Mouse (Mus musculus): ENCODE data around the gene Lcn3. TPM values are rescaled to one million over a fixed set of nuclear protein-coding genes. Genes with fewer than 3 reads are reported as not detected.
"Not testable (repeated sequence)": the region's sequence is repeated elsewhere in the genome, so short reads cannot be mapped to it uniquely, and the experiment has no call there.

Gene Lcn3
- total RNA-seq (2021), result not detected
- long read RNA-seq, experiment 1, result 0 reads
- long read RNA-seq, experiment 2, result 0 reads

DNA sequence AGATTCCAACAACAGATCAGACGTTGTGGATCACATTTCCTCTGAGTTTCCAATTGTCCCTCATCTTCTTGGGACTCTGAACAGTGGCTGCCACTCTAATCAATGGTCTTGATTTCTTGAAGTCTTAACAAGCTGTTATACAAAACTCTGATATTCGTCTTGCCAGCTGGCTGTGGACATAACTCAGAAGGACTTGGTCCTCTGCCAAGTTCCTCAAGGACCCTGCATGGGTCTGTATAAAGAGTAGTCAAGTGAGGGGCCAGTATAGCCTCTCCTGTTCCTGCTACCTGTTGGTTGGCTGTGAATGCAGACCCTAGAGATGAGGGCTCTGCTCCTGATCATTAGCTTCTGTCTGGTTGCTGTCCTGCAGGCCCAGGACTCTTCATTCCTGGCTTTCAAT is at the start of gene Lcn3:
TSS of gene Lcn3 (plus strand) at position 301 of the 400 bp plus-strand sequence.
- intact Hi-C loops (cut with DNase I), result no loop called here
- DNase-seq (ENCODE audit: low spot score in 2 of 2), result no peak

DNA sequence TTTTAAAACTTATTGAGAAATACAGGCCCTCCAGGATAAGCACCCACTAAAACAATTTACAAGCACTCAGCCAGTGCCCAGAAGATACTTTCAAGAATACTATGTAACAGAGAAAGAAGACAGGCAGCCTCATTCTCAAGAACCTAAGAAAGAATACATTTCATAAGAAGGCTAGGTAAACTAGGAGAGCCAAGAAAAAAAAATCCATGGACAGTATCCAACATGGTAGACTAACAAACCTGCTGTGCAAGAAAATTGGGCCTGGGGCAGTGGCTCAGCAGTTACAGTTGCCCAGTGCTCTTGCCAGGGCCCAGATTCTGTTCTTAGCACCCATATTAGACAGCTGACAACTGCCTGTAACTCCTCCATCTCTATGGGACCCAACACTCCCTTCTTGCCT is 48.1 kb upstream of the Lcn3 start:
- no peak for DNase-seq (ENCODE audit: low spot score in 2 of 2)
- intact Hi-C loops (cut with DNase I), result no loop called here

DNA sequence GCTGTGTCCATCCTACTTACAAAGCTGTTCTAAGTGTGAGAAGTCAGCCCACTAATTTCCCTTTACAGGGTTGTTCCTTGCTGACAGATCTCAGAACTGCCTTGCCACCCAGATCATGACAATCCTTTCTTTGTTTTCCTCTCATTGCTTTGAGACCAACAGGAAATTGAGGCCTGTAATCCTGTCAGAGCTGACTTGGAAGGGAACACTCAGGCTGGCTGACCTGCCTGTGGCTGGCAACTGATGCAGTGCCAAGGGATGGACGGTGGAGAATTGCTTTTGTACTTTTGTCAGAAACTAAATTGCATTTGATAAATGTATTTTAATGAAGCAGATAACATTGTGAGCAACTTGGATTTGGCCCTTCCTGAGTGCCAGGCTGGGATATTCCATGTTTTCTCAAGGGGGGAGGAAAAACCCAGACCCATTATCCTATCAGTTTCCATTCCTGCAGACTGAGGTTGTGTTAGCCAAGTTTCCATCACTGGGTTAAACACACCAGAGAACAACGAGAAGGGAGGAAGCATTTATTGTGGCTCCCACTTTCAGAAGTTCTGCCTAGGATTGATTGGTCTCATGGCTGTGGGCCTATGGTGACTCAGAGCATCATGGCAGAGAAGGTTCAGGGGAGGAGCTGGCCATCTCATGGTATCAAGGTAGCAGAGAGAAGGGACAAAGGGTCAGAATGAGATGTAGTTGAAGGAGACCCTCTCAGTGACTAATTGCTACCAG is 32.0 kb upstream of the Lcn3 start:
- no peak for DNase-seq (ENCODE audit: low spot score in 2 of 2)
- intact Hi-C loops (cut with DNase I), result no loop called here

DNA sequence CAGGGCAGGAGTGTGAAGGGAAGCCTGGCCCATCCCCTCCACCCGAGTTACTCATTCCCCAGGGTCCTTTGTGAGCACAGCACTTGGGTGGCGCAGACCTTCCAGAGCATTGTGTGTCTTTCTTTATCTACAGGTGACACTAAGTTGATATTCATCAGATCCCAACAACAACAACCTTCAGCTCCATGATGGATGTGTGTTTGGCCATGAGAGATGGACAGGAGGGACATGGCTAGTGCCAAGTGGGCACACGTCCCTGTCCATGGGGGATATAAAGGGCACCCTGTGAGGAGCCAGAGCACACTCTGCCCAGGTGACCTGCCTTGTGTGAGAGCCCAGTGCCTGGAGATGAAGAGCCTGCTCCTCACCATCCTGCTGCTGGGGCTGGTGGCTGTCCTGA is 28.7 kb upstream of the Lcn3 start, which contains the start of gene Obp2b:
TSS of gene Obp2b (plus strand) at position 301 of the 400 bp plus-strand sequence.
- DNase-seq (ENCODE audit: low spot score in 2 of 2), result not testable (repeated sequence)

DNA sequence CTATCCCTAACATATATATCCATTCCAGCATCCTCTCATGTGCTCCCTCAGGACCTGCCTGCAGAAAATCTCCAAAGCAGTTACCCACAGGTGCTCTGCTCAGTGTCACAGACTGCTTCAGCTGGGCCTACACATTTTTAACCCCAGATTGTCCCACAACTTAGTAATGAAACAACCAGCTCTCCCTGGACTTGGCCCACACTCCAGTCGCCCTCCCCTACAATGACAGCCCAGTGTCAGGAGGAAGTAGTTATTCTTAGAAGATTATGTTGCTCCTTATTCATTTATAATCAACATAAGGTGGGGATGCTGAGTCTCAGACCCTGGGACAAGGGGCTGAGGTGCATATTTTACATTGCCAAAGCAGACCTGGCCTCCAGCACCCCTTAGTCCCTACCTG is 23.7 kb upstream of the Lcn3 start:
- intact Hi-C loops (cut with DNase I), result no loop called here
- DNase-seq (ENCODE audit: low spot score in 2 of 2), result no peak

More for the DNA sequence above, 28.7 kb upstream of the Lcn3 start, which contains the start of gene Obp2b:
- intact Hi-C loops (cut with DNase I), result not testable (repeated sequence)

DNA sequence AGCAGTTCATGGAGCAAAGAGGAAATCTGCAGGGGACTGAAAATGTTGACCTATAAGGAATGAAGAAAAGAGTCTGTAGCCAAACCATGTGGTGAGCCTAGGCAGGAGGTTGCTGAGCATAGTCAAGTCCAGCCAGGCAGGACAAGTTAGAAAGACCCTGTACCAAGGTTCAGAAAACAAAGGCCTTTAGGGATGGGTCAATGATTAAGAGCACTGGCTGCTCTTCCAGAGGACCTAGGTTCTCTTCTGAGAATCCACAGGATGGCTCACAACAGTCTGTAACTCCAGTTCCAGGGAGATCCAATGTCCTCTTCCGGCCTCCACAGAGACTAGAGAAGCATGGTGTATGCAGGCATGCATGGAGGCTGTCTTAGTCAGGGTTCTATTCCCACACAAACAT is 11.2 kb upstream of the Lcn3 start:
- intact Hi-C loops (cut with DNase I), result no loop called here
- DNase-seq (ENCODE audit: low spot score in 2 of 2), result no peak

DNA sequence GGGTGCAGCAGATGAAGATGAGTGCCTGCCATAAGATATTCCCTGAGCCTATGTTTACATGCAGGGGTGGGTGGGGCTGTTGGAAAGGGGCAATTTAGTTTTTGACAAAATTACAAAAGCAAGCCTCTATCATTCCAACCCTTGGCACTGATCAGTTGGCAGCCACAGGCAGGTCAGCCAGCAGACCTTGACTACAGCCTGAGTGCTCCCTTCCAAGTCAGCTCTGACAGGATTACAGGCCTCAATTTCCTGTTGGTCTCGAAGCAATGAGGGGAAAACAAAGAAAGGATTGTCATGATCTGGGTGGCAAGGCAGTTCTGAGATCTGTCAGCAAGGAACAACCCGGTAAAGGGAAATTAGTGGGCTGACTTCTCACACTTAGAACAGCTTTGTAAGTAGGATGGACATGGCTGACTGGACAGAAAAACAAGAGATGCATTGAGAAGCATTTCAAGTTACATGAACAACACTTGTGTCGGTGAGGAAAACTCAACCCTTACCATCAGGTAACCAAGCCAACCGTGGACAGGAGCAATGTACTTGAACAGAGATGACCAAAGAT is 7.2 kb upstream of the Lcn3 start:
- DNase-seq (ENCODE audit: low spot score in 2 of 2), result no peak
- intact Hi-C loops (cut with DNase I), result no loop called here

DNA sequence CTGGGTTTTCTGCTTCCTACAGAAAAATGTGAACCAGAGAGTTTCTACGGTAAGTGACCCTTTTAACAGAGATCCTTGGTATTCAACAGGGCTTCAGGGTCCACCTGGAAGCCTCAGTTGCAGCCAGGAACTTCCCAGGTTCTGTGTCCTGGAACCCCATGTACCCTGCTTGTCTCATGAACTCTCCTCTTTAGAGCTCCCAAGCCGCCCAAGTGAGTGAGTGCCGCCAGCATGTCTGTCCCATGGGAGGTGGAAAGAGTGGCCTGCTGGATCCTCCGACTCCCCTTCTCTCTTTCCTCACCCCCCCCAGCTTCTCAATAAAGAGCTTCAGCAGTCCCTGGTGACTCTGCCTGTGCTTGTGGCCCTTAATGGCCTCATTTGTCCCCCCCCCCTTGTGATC is 2.4 kb downstream of the Lcn3 start:
- no peak for DNase-seq (ENCODE audit: low spot score in 2 of 2)
- intact Hi-C loops (cut with DNase I), result no loop called here

DNA sequence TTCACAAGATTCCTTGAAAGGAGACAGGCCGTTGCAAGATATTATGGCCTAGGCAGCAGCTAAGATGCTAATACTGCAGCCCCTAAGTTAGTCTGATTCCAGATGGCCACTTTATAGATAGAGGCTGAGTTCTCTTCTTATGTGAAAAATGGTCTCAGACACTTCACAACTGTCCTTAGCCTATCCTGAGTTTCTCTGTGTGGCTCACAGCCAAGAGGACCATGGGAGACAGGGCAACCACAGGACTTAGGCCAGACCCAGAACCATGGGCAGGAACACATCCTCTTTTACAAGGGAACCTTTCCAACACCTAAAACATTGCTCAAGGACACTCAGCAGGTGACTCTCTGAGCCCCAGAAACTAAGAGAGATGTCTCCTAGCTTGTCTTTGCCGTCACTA is 8.1 kb downstream of the Lcn3 start:
- DNase-seq (ENCODE audit: low spot score in 2 of 2), result no peak
- intact Hi-C loops (cut with DNase I), result no loop called here

DNA sequence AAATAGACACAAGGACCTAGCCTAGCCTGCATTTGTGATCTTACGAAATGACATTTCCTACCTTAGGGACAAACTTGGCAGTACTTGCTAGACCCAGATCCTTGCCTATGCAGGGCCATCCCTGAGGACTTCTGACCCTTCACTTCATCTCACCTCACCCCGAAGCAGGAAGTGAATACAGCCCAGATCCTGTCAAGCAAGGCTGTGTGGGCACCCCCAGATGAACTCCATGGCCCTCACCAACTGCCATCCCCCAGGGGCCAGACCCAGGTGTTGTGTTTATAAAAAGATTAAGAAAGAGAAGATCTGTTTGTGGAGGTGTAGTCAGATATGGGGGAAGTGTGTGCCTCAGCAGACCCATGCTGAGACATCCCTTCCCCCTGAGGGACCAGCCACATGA is 9.3 kb downstream of the Lcn3 start:
- intact Hi-C loops (cut with DNase I), result no loop called here
- no peak for DNase-seq (ENCODE audit: low spot score in 2 of 2)

DNA sequence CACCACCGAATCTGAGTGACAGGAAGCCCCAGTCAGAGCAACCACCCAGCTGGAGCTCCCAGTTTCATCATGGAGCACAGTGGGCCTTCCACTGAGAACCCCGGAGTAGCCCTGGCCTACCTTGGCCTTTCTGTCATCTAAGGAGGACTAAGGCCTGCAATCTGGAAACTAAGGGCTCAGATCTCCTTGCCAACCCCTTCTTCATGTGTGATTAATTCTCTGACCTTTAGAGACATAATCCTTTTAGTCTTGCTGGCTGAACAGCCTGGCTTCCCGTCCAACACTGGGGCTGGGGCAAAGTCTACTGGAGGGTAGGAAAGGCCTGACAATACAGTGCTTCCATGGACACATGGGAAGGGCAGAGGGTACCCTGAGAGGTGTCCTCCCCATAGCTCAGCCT is 10.6 kb downstream of the Lcn3 start:
- no peak for DNase-seq (ENCODE audit: low spot score in 2 of 2)
- intact Hi-C loops (cut with DNase I), result no loop called here

DNA sequence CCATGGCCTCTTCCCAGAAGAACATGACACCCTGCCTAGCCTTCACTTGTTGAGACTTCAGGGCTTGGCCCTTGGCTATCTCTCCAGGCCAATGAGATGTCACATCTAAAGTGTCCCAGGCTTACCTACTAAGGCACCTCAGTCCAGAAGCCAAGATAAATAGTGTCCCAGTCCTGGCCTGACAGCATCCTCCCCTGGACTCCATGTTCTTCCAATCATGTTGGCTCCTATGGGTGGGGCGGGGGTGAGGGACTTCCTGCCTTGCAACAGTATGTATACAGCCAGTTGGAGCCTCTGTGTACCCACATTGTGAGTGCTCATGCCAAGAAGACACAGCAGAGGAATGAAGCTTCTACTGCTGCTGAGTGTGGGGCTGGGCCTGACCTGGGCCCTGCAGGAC is 11.3 kb downstream of the Lcn3 start, which contains the start of gene Lcn11:
TSS of gene Lcn11 (plus strand) at position 301 of the 400 bp plus-strand sequence.
- no peak for DNase-seq (ENCODE audit: low spot score in 2 of 2)
- intact Hi-C loops (cut with DNase I), result no loop called here

DNA sequence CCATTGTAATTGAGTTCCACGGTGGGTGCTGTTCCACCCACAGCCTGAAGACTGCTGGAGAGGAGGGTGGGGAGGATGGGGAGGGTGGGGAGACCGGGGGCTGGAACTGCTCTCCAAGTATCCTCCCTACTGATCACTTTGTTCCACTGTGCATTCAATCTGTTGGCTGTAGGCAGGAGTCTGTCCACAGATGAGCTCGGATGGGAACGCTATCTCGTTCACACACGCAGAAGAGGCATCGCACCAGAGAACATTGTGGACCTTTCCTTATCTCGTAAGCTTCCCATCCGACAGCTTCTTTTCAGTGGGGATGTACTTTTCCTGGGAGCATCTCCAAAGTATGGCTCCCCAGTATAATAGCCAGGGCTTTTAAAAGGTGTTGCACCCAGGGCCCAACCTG is 13.7 kb downstream of the Lcn3 start:
- intact Hi-C loops (cut with DNase I), result no loop called here
- DNase-seq (ENCODE audit: low spot score in 2 of 2), result no peak

DNA sequence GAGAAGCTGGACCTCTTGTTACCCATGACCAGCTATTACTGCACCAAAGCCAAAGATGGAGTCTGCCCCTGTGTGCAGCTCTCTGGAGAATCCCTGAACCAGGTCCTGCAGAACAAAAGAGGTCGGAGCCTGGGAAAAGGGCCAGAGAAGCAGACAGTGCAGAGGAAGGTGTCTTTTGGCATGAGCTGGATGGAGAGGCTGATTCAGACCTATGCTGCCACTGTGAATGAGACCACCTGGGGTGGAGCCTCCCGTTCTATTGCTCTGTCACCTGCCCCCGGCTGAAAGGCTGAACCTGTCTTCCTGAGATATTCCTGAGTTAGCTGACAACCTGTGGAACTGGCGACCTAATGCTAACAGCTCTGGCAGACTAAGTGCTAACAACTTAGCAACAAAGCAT is 15.6 kb downstream of the Lcn3 start:
- no peak for DNase-seq (ENCODE audit: low spot score in 2 of 2)
- intact Hi-C loops (cut with DNase I), result no loop called here

DNA sequence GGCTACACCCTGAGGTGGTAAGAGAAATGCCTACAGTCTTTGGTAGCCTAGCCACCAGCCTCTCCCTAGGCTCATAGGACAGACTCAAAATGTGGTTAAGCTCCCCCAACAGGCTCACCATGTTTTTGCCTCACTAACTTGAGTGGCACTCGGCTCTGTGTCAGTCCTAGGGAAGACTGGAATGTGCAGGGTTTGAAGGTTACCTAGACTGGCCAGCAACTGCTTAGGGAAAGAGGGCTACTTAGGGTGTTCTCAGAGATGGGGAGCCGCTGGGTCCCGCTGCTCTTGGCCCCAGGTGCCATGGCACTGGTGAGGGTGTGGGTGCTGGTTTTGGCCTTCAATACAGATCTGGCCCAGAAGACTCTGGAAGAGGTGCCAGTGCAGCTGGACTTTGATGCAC is 16.6 kb downstream of the Lcn3 start, which contains the start of gene Gm13539:
TSS of gene Gm13539 (plus strand) at position 301 of the 400 bp plus-strand sequence.
- intact Hi-C loops (cut with DNase I), result no loop called here
- DNase-seq (ENCODE audit: low spot score in 2 of 2), result no peak

DNA sequence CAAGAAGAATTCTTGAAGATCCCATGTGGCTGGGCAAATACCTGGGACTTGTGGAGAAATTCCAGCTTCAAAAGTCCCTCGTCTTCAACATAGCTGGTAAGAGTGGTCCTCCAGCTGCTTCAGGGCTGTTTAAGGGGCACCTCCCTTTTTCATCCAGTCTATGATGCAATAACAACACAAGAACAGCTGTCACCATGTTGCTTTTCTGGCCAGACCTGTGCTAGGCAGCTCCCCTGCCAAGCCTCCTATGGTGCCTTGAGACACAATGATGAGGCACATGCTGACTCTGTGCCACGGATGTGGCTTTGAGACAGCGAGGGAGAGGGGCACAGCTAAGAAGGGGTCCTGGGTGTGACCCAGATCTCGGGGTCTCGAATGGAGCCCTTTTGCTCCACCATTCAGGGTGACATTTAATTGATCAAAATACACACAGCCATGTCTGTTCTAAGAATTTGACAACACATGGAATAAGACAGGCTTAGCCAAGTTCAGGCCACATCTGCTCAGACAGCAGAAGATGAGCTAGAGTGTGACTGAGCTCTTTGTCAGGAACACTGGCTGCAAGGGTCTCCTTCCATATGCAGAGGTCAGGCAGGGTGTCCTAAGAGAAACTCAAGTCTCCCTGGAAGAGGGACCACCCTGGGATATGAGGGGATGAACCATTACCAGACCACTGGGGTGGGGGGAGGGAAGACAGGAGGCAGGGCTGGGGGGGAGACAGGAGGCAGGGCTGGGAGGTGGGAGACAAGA is 20.4 kb downstream of the Lcn3 start:
- intact Hi-C loops (cut with DNase I), result no loop called here
- no peak for DNase-seq (ENCODE audit: low spot score in 2 of 2)

DNA sequence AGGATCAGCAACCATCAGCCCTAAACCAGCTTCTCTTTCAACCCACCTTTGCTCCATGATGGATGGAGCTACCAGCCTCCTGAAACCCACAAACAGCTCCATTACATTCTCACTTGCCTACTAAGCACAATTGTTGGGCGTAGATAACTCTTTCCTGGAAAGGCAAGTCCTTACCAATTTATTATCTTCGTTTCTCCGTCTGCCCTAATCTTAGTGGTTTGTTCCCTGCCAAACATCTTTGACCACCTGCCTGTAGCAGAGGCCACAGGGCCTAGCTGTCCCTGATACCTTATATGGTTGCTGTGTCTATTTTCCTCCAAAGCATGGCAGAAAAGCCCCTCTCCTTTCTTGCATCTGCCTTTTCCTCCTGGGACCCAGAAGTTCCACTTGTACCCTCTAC is 23.7 kb downstream of the Lcn3 start:
- DNase-seq (ENCODE audit: low spot score in 2 of 2), result no peak
- intact Hi-C loops (cut with DNase I), result no loop called here

DNA sequence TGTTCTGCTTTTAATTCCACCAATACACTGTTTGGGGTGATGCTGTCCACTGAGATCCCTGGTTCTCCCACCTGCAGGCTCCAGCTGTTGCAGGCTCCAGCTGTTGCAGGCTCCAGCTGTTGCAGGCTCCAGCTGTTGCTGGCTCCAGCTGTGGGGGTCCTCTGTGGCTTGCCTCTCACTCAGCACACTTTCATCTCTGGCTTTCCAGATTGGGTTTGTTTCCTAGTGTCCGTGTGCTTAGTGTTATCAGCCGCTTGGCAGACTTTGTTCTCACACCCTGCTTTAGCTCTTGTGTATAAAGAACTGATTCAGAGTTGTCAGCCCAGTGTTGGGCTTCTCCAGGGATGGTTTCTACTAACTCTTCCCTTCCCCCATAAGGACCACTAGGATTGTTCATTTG is 32.3 kb downstream of the Lcn3 start:
- intact Hi-C loops (cut with DNase I), result no loop called here
- DNase-seq (ENCODE audit: low spot score in 2 of 2), result no peak

DNA sequence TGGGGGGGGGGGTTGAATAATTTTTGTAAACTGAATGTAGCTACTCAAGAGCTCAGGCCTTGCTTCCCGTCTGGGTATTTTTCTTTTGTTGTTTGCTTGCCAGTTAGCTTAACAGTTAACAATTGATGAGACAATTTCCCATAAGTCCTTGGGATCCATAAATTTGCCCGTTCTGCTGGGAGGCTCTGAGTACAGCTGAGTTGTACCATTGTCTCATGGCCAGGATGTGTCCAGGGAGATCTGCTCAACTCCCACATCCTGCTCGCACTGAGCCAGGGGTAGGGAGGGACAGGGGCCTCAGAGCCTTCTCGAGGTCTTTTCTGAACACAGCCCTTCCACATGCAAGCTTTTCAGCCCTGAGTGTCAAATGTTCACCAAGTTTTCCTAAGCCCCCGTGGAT is 32.7 kb downstream of the Lcn3 start:
- no peak for DNase-seq (ENCODE audit: low spot score in 2 of 2)
- intact Hi-C loops (cut with DNase I), result no loop called here

DNA sequence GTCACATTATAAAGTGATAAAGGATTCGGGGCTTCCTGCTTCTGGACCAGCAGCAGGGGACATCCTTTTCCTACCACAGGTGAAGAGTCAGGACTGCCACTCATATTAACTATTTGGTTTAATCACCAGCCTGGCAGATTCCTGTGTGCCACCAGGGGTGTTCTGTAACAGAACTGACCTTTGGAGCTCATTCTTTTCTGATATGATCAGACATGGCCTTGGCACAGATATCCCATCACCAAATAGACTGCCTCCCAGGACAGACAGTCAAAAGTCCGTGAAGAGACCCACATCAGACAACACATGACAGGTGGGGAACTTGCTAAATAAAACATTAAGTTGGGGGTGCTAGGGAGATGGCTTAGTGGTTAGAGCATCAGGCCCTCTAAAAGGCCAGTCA is 46.3 kb downstream of the Lcn3 start:
- intact Hi-C loops (cut with DNase I), result no loop called here
- no peak for DNase-seq (ENCODE audit: low spot score in 2 of 2)

DNA sequence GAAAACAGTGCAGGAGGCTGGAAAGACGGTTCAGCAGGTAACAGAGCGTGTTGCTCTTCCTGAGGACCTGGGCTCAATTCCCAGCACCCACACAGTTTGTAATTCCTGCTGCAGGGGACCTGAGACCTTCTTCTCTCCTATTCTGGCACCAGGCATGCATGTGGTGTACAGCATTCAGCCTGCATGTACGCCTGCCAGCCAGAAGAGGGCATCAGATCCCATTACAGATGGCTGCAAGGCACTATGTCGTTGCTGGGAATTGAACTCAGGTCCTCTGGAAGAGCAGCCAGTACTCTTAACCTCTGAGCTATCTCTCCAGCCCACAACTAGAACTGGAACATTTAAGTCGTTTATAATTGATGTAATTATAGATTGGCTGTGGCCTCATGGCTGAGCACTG is 48.0 kb downstream of the Lcn3 start:
- intact Hi-C loops (cut with DNase I), result no loop called here

More for the DNA sequence above, 48.0 kb downstream of the Lcn3 start:
- DNase-seq (ENCODE audit: low spot score in 2 of 2), result no peak

All from left cerebral cortex, postnatal 14 days (tissue).